Mouse (Mus musculus) forebrain, embryonic 13.5 days (tissue): ENCODE measurements at regions not wholly inside any gene's neighbourhood (a gene's known extent, or its start where the extent isn't known, plus 50 kb on each side); places are given as distances from the start of the nearest gene placed in this dataset.
A peak's percentile ranks its signal among the peaks of the same experiment; 100 is the strongest.

Experiments
- ATAC-seq: fragments of 200-750 bp; cut with Nextera tagmentation; 2 replicates; pipeline ENCODE4 v1.8.0; 2017
- H3K27ac ChIP-seq: fragments of 300-500 bp; sonication (generic); 2 replicates; pipeline ENCODE4 v1.5.1; 2015; ENCODE audit warnings: inconsistent platforms, mild to moderate bottlenecking, moderate library complexity
- H3K27me3 ChIP-seq: fragments of 300-500 bp; sonication (generic); 2 replicates; pipeline ENCODE4 v1.6.1; 2015; ENCODE audit warnings: mild to moderate bottlenecking, inconsistent platforms
- H3K36me3 ChIP-seq: fragments of 300-500 bp; sonication (generic); 2 replicates; pipeline ENCODE4 v1.6.1; 2015; ENCODE audit warnings: mild to moderate bottlenecking, inconsistent platforms; ENCODE audit not compliant: poor library complexity, severe bottlenecking
- H3K4me1 ChIP-seq: fragments of 300-500 bp; sonication (generic); 2 replicates; pipeline ENCODE4 v1.6.1; 2015; ENCODE audit warnings: inconsistent platforms
- H3K4me2 ChIP-seq: fragments of 300-500 bp; sonication (generic); 2 replicates; pipeline ENCODE4 v1.6.1; 2015; ENCODE audit warnings: inconsistent platforms, mild to moderate bottlenecking, moderate library complexity
- H3K4me3 ChIP-seq: fragments of 300-500 bp; sonication (generic); 2 replicates; pipeline ENCODE4 v1.5.1; 2015; ENCODE audit warnings: mild to moderate bottlenecking, inconsistent platforms
- H3K9ac ChIP-seq: fragments of 300-500 bp; sonication (generic); 2 replicates; pipeline ENCODE4 v1.6.1; 2015; ENCODE audit warnings: mild to moderate bottlenecking, inconsistent platforms
- H3K9me3 ChIP-seq: fragments of 300-500 bp; sonication (generic); replicated peaks from 2 replicates; pipeline ENCODE4 v1.6.1; 2016; ENCODE audit warnings: inconsistent platforms
- WGBS: fragments of 180-500 bp; shearing (Covaris S2); methylation state at CpG from one replicate; pipeline ENCODE4 v1.1.7; 2015; 5-methylcytosine and 5-hydroxymethylcytosine counted together

- no peak overlapping the region for H3K9ac ChIP-seq
- no peaks in the 10 kb centered on the region for H3K27me3 ChIP-seq
- H3K4me2 ChIP-seq, result no peak overlapping the region
- H3K4me1 ChIP-seq, result peaks cover 8% of the 10 kb centered on the region; the same call in 1 of the 2 replicates
- H3K36me3 ChIP-seq, result no peaks in the 10 kb centered on the region
- no peak for ATAC-seq
- no peak overlapping the region for H3K27ac ChIP-seq
- 90% methylated on average over 3 of the region's 3 CpGs for WGBS
- no peak overlapping the region for H3K4me3 ChIP-seq
- no peaks in the 10 kb centered on the region for H3K9me3 ChIP-seq
Measured at GRCm38 (mm10) chr16:78090155-78090554, 211.1 kb upstream of the Cxadr start.

DNA sequence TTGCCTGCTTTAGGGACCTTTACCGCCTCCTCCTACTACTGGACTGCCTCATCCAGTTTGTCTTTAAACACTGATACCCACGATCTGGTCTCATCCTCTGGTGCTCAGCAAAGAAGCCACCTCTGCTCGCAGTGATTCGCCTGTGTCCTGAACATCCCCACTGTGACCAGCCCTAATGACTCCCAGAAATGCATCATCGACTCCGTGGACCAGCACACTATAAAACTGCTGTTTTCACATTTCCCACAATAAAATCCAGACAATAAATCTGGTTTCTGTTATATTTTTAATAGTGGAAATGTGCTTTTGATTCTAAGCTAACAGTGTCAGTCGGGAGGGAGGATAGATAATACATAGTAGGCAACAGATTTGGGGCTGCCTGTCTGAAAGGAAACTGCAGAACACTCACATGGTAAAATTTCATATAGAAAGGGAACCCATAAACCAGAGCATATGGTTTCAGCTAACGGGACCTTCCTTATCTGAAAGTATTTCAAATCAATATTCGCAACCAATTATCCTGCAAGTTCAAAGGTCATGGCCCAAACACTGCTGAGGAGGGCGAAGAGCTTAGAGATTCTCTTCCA is 233.7 kb upstream of the Cxadr start:
- no peak for ATAC-seq
- H3K27me3 ChIP-seq, result no peaks in the 10 kb centered on the region
- no peaks in the 10 kb centered on the region for H3K36me3 ChIP-seq
- WGBS, result 84% methylated on average over 10 of the region's 10 CpGs
- no peak overlapping the region for H3K9ac ChIP-seq
- no peak overlapping the region for H3K27ac ChIP-seq
- H3K4me2 ChIP-seq, result no peak overlapping the region
- no peaks in the 10 kb centered on the region for H3K4me1 ChIP-seq
- H3K4me3 ChIP-seq, result no peak overlapping the region
- H3K9me3 ChIP-seq, result no peaks in the 10 kb centered on the region

DNA sequence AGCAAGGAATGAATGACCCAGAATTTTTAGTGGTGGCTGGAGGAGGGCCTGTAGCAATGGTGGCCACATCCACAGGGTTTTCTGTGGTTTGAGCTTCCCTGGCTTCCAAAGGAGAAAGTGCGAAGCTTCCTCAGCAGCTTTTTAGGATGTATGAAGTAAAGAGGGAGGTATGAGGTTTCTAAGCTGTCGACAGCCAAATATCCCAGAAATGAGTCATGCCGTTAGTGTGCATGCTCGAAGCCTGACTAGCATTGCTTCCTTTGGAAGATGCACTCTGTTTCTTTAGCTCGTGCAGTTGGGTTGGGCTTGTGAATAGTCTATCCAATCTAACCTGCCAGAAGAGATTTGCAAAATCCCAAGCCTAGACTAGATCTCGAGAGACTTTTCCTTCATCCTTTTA is 240.8 kb upstream of the Cxadr start:
- no peaks in the 10 kb centered on the region for H3K9me3 ChIP-seq
- H3K36me3 ChIP-seq, result no peaks in the 10 kb centered on the region
- no peaks in the 10 kb centered on the region for H3K4me1 ChIP-seq
- no peak overlapping the region for H3K9ac ChIP-seq
- no peak overlapping the region for H3K4me2 ChIP-seq
- H3K27me3 ChIP-seq, result no peaks in the 10 kb centered on the region
- no peak for ATAC-seq
- WGBS, result 94% methylated on average over 6 of the region's 6 CpGs
- no peak overlapping the region for H3K27ac ChIP-seq
- no peak overlapping the region for H3K4me3 ChIP-seq

DNA sequence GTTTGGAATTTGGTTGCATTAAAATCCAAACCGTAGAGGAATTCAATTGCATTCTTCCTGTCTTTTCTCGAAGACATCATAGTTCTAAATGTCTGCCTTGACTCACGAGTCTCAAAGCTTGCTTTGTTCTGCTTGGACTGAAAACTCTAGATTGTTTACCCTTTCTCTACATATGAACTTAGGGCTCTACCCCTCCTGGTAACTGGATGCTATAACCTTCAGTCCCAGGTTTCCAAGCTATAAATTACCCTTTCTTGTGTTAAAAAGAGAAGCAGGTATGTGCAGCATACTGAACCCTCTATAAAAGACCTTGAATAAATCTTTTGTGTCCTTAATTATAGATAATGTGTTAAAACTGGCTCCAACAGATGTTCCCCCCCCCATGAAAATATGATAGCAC is 243.7 kb upstream of the Cxadr start:
- WGBS, result 63% methylated on average over 3 of the region's 3 CpGs
- no peak for ATAC-seq
- Histone ChIP-seq H3K9ac (no peak overlapping the region), H3K36me3 (no peaks in the 10 kb centered on the region), H3K4me2 (no peak overlapping the region), H3K4me3 (no peak overlapping the region), H3K9me3 (no peaks in the 10 kb centered on the region), H3K27me3 (no peaks in the 10 kb centered on the region), H3K27ac (no peak overlapping the region), H3K4me1 (no peaks in the 10 kb centered on the region)

DNA sequence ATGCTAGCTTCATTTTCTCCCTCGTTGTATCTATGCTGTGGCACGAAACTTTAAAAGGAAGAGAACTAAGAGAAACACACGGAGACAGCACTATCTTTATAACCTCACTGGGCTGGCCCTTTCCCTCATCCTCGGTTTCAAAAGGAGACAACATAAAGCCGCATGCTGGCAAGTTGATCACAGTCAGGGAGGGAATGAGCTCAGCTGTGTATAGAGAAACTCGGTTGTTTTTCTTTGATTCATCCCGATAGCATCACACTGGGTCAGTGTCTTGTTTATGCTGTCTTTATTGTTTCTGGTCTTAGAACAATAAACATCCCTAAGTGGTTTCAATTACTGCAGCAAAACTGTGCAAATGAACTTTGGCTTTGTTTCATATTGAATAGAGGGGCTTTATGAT is 249.2 kb upstream of the Cxadr start:
- Histone ChIP-seq H3K27ac (no peak overlapping the region), H3K36me3 (no peaks in the 10 kb centered on the region), H3K4me2 (no peak overlapping the region), H3K27me3 (no peaks in the 10 kb centered on the region), H3K9me3 (no peaks in the 10 kb centered on the region), H3K4me3 (no peak overlapping the region), H3K9ac (no peak overlapping the region), H3K4me1 (peaks cover 8% of the 10 kb centered on the region; the same call in 1 of the 2 replicates)
- 25% methylated on average over 7 of the region's 7 CpGs for WGBS
- no peak for ATAC-seq

- Histone ChIP-seq H3K36me3 (no peaks in the 10 kb centered on the region), H3K9me3 (no peaks in the 10 kb centered on the region), H3K27me3 (no peaks in the 10 kb centered on the region), H3K27ac (no peak overlapping the region), H3K4me3 (no peak overlapping the region), H3K4me2 (no peak overlapping the region), H3K9ac (no peak overlapping the region), H3K4me1 (no peaks in the 10 kb centered on the region)
- 91% methylated on average over 4 of the region's 4 CpGs for WGBS
- no peak for ATAC-seq
Measured at GRCm38 (mm10) chr16:78040149-78040920, 261.0 kb upstream of the Cxadr start.

- WGBS, result 24% methylated on average over 8 of the region's 8 CpGs
- H3K4me3 ChIP-seq, result no peak overlapping the region
- H3K4me2 ChIP-seq, result no peak overlapping the region; the same call in 1 of the 2 replicates
- no peaks in the 10 kb centered on the region for H3K27me3 ChIP-seq
- peak overlapping the region; percentile 8 for H3K27ac ChIP-seq
- no peak overlapping the region for H3K9ac ChIP-seq
- H3K9me3 ChIP-seq, result no peaks in the 10 kb centered on the region
- peak; percentile 89 for ATAC-seq
- peaks cover 19% of the 10 kb centered on the region for H3K4me1 ChIP-seq
- no peaks in the 10 kb centered on the region for H3K36me3 ChIP-seq
Measured at GRCm38 (mm10) chr16:78019605-78020285, 281.5 kb upstream of the Cxadr start.

- H3K4me3 ChIP-seq, result no peak overlapping the region
- no peaks in the 10 kb centered on the region for H3K27me3 ChIP-seq
- H3K9me3 ChIP-seq, result no peaks in the 10 kb centered on the region
- H3K9ac ChIP-seq, result no peak overlapping the region
- peak overlapping the region; percentile 12 for H3K27ac ChIP-seq
- WGBS, result 41% methylated on average over 2 of the region's 2 CpGs
- H3K36me3 ChIP-seq, result no peaks in the 10 kb centered on the region
- H3K4me2 ChIP-seq, result no peak overlapping the region
- no peak for ATAC-seq
- peaks cover 19% of the 10 kb centered on the region for H3K4me1 ChIP-seq
Measured at GRCm38 (mm10) chr16:78015401-78015800, 285.9 kb upstream of the Cxadr start.

DNA sequence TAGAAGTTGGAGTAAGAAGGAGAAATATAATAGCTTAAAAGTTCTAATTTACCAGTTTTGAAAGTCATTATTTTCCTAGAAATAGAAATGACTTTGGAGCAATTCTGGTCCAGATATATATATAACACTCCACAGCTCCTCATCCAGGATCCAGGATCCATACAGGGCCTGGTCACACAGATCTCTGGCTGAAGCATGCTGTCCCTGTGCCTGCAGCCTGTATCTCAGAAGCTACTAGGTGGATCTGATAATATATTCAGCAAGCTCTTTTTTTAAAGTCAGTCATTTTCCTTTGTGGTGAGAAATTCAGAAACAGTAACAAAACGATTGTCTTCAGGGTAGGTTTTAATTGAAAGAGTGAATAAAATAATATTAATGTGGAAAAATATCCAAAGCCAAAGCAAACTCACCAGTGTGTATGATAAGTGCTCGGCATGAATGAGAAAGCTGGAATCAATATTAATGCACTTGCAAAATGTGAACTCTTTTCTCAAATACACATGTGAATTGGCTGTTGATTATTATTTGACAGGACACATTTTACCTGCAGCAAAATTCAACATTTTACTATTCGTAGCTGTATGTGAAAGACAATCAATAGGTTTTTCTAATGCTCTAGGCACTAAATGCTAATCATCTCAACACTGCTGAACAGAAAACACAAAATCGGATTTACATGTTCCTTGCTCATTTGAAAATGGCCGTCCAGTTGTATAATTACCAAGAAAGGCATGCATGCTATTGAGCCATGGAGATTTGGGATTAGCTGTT is 288.1 kb upstream of the Cxadr start:
- Histone ChIP-seq H3K4me2 (no peak overlapping the region), H3K27me3 (no peaks in the 10 kb centered on the region), H3K27ac (no peak overlapping the region), H3K9ac (no peak overlapping the region), H3K9me3 (no peaks in the 10 kb centered on the region), H3K36me3 (no peaks in the 10 kb centered on the region), H3K4me1 (peaks cover 10% of the 10 kb centered on the region), H3K4me3 (no peak overlapping the region)
- ATAC-seq, result no peak
- WGBS, result 77% methylated on average over 5 of the region's 5 CpGs

GRCm38 (mm10) chr16:78004016-78004415 is 297.3 kb upstream of the Cxadr start:
- Histone ChIP-seq H3K4me1 (no peaks in the 10 kb centered on the region), H3K4me2 (no peak overlapping the region), H3K36me3 (no peaks in the 10 kb centered on the region), H3K27me3 (no peaks in the 10 kb centered on the region), H3K9me3 (no peaks in the 10 kb centered on the region), H3K27ac (no peak overlapping the region), H3K9ac (no peak overlapping the region), H3K4me3 (no peak overlapping the region)
- 0 out of 2 replicates have a peak, but pooled peaks have one; percentile 36 for ATAC-seq
- WGBS, result 48% methylated on average over 5 of the region's 5 CpGs

GRCm38 (mm10) chr16:77992986-77993385 is 308.3 kb upstream of the Cxadr start:
- no peak overlapping the region for H3K27ac ChIP-seq
- peaks cover 4% of the 10 kb centered on the region for H3K9me3 ChIP-seq
- H3K4me2 ChIP-seq, result no peak overlapping the region
- H3K36me3 ChIP-seq, result no peaks in the 10 kb centered on the region
- no peaks in the 10 kb centered on the region for H3K27me3 ChIP-seq
- no peak overlapping the region for H3K9ac ChIP-seq
- WGBS, result 81% methylated on average over 4 of the region's 4 CpGs
- H3K4me3 ChIP-seq, result no peak overlapping the region
- no peaks in the 10 kb centered on the region for H3K4me1 ChIP-seq
- no peak for ATAC-seq
